Mouse (Mus musculus) myocyte (in vitro differentiated cells): ENCODE measurements at regions not wholly inside any gene's neighbourhood (a gene's known extent, or its start where the extent isn't known, plus 50 kb on each side); places are given as distances from the start of the nearest gene placed in this dataset.

Experiments
- E2F4 ChIP-seq: IDR thresholded peaks from one replicate; pipeline ENCODE4 v1.6.1; 2011; ENCODE audit warnings: mild to moderate bottlenecking, control low read depth, moderate library complexity; ENCODE audit not compliant: insufficient read depth
- POLR2A ChIP-seq: IDR thresholded peaks from one replicate; pipeline ENCODE4 v1.6.1; 2011; ENCODE audit warnings: low read depth, mild to moderate bottlenecking, control low read depth, moderate library complexity; ENCODE audit not compliant: insufficient read length

- TF ChIP-seq E2F4, result no peak
- TF ChIP-seq POLR2A, result no peak
Observed at GRCm38 (mm10) chr3:70401187-70401586, 393.8 kb downstream of the Otol1 start.
